Mouse (Mus musculus): ENCODE measurements at regions not wholly inside any gene's neighbourhood (a gene's known extent, or its start where the extent isn't known, plus 50 kb on each side); places are given as distances from the start of the nearest gene placed in this dataset.

GRCm38 (mm10) chr10:97090254-97090653 is 389.2 kb upstream of the Dcn start:
- H3K4me2 ChIP-seq (ENCODE audit: low read depth, low read length) = no peak overlapping the region
- H3K27me3 ChIP-seq (replicated peaks; ENCODE audit: control insufficient read depth, insufficient read depth, low read length) = no peaks in the 10 kb centered on the region
- no peak overlapping the region for H3K4me3 ChIP-seq (ENCODE audit: low read length)
- H3K36me3 ChIP-seq (ENCODE audit: control insufficient read depth, insufficient read depth, low read length) = no peaks in the 10 kb centered on the region
- WGBS = 68% methylated on average over 7 of the region's 7 CpGs
- no peak for ATAC-seq
- no peak overlapping the region for H3K9ac ChIP-seq (ENCODE audit: low read depth, low read length)
- H3K27ac ChIP-seq (ENCODE audit: low read length) = no peak overlapping the region
- H3K9me3 ChIP-seq (ENCODE audit: control insufficient read depth, low read length) = no peaks in the 10 kb centered on the region
- H3K4me1 ChIP-seq (ENCODE audit: control insufficient read depth, insufficient read depth, low read length) = no peaks in the 10 kb centered on the region

GRCm38 (mm10) chr10:97093886-97094285 is 385.5 kb upstream of the Dcn start:
- Histone ChIP-seq H3K27me3 (replicated peaks; ENCODE audit: control insufficient read depth, insufficient read depth, low read length) (no peaks in the 10 kb centered on the region), H3K4me2 (ENCODE audit: low read depth, low read length) (no peak overlapping the region), H3K4me3 (ENCODE audit: low read length) (no peak overlapping the region), H3K4me1 (ENCODE audit: control insufficient read depth, insufficient read depth, low read length) (no peaks in the 10 kb centered on the region), H3K27ac (ENCODE audit: low read length) (no peak overlapping the region), H3K9me3 (ENCODE audit: control insufficient read depth, low read length) (no peaks in the 10 kb centered on the region), H3K36me3 (ENCODE audit: control insufficient read depth, insufficient read depth, low read length) (no peaks in the 10 kb centered on the region), H3K9ac (ENCODE audit: low read depth, low read length) (no peak overlapping the region)
- no peak for ATAC-seq
- WGBS = 34% methylated on average over 3 of the region's 3 CpGs

GRCm38 (mm10) chr10:97114501-97114900 is 364.9 kb upstream of the Dcn start:
- WGBS = 71% methylated on average over 3 of the region's 3 CpGs
- Histone ChIP-seq H3K4me1 (ENCODE audit: control insufficient read depth, insufficient read depth, low read length) (no peaks in the 10 kb centered on the region), H3K9me3 (ENCODE audit: control insufficient read depth, low read length) (no peaks in the 10 kb centered on the region), H3K9ac (ENCODE audit: low read depth, low read length) (no peak overlapping the region), H3K27me3 (replicated peaks; ENCODE audit: control insufficient read depth, insufficient read depth, low read length) (no peaks in the 10 kb centered on the region), H3K4me3 (ENCODE audit: low read length) (no peak overlapping the region), H3K27ac (ENCODE audit: low read length) (no peak overlapping the region), H3K36me3 (ENCODE audit: control insufficient read depth, insufficient read depth, low read length) (no peaks in the 10 kb centered on the region), H3K4me2 (ENCODE audit: low read depth, low read length) (no peak overlapping the region)
- ATAC-seq = no peak

GRCm38 (mm10) chr10:97122693-97123092 is 356.7 kb upstream of the Dcn start:
- no peaks in the 10 kb centered on the region for H3K36me3 ChIP-seq (ENCODE audit: control insufficient read depth, insufficient read depth, low read length)
- no peak overlapping the region for H3K27ac ChIP-seq (ENCODE audit: low read length)
- no peak for ATAC-seq
- H3K27me3 ChIP-seq (replicated peaks; ENCODE audit: control insufficient read depth, insufficient read depth, low read length) = no peaks in the 10 kb centered on the region
- H3K9me3 ChIP-seq (ENCODE audit: control insufficient read depth, low read length) = no peaks in the 10 kb centered on the region
- 69% methylated on average over 1 of the region's 1 CpGs for WGBS
- no peak overlapping the region for H3K9ac ChIP-seq (ENCODE audit: low read depth, low read length)
- no peak overlapping the region for H3K4me2 ChIP-seq (ENCODE audit: low read depth, low read length)
- no peak overlapping the region for H3K4me3 ChIP-seq (ENCODE audit: low read length)
- H3K4me1 ChIP-seq (ENCODE audit: control insufficient read depth, insufficient read depth, low read length) = no peaks in the 10 kb centered on the region

- no peak overlapping the region for H3K27ac ChIP-seq (ENCODE audit: low read length)
- ATAC-seq = no peak
- no peaks in the 10 kb centered on the region for H3K9me3 ChIP-seq (ENCODE audit: control insufficient read depth, low read length)
- WGBS = 68% methylated on average over 2 of the region's 2 CpGs
- no peaks in the 10 kb centered on the region for H3K27me3 ChIP-seq (replicated peaks; ENCODE audit: control insufficient read depth, insufficient read depth, low read length)
- H3K9ac ChIP-seq (ENCODE audit: low read depth, low read length) = no peak overlapping the region
- no peak overlapping the region for H3K4me3 ChIP-seq (ENCODE audit: low read length)
- no peaks in the 10 kb centered on the region for H3K36me3 ChIP-seq (ENCODE audit: control insufficient read depth, insufficient read depth, low read length)
- no peak overlapping the region for H3K4me2 ChIP-seq (ENCODE audit: low read depth, low read length)
- H3K4me1 ChIP-seq (ENCODE audit: control insufficient read depth, insufficient read depth, low read length) = no peaks in the 10 kb centered on the region
Measured at GRCm38 (mm10) chr10:97141561-97141960, 337.8 kb upstream of the Dcn start.

GRCm38 (mm10) chr10:97158561-97159395 is 320.6 kb upstream of the Dcn start:
- no peak overlapping the region for H3K4me2 ChIP-seq (ENCODE audit: low read depth, low read length)
- H3K4me3 ChIP-seq (ENCODE audit: low read length) = no peak overlapping the region
- no peaks in the 10 kb centered on the region for H3K9me3 ChIP-seq (ENCODE audit: control insufficient read depth, low read length)
- H3K27ac ChIP-seq (ENCODE audit: low read length) = peak overlapping the region; percentile 59
- no peaks in the 10 kb centered on the region for H3K36me3 ChIP-seq (ENCODE audit: control insufficient read depth, insufficient read depth, low read length)
- H3K9ac ChIP-seq (ENCODE audit: low read depth, low read length) = no peak overlapping the region
- peak; percentile 91 for ATAC-seq
- no peaks in the 10 kb centered on the region for H3K27me3 ChIP-seq (replicated peaks; ENCODE audit: control insufficient read depth, insufficient read depth, low read length)
- WGBS = 37% methylated on average over 10 of the region's 11 CpGs
- peaks cover 3% of the 10 kb centered on the region; the same call in 1 of the 2 replicates for H3K4me1 ChIP-seq (ENCODE audit: control insufficient read depth, insufficient read depth, low read length)

GRCm38 (mm10) chr10:97159396-97159760 is 320.0 kb upstream of the Dcn start:
- Histone ChIP-seq H3K9ac (ENCODE audit: low read depth, low read length) (no peak overlapping the region), H3K36me3 (ENCODE audit: control insufficient read depth, insufficient read depth, low read length) (no peaks in the 10 kb centered on the region), H3K4me3 (ENCODE audit: low read length) (no peak overlapping the region), H3K4me1 (ENCODE audit: control insufficient read depth, insufficient read depth, low read length) (peaks cover 3% of the 10 kb centered on the region; the same call in 1 of the 2 replicates), H3K27ac (ENCODE audit: low read length) (peak overlapping the region; percentile 41; the same call in 1 of the 2 replicates), H3K9me3 (ENCODE audit: control insufficient read depth, low read length) (no peaks in the 10 kb centered on the region), H3K4me2 (ENCODE audit: low read depth, low read length) (no peak overlapping the region), H3K27me3 (replicated peaks; ENCODE audit: control insufficient read depth, insufficient read depth, low read length) (no peaks in the 10 kb centered on the region)
- WGBS = 69% methylated on average over 1 of the region's 1 CpGs
- ATAC-seq = no peak

GRCm38 (mm10) chr10:97159831-97160575 is 319.4 kb upstream of the Dcn start:
- Histone ChIP-seq H3K27ac (ENCODE audit: low read length) (no peak overlapping the region; the same call in 1 of the 2 replicates), H3K27me3 (replicated peaks; ENCODE audit: control insufficient read depth, insufficient read depth, low read length) (no peaks in the 10 kb centered on the region), H3K36me3 (ENCODE audit: control insufficient read depth, insufficient read depth, low read length) (no peaks in the 10 kb centered on the region), H3K4me1 (ENCODE audit: control insufficient read depth, insufficient read depth, low read length) (peaks cover 3% of the 10 kb centered on the region; the same call in 1 of the 2 replicates), H3K9ac (ENCODE audit: low read depth, low read length) (no peak overlapping the region), H3K9me3 (ENCODE audit: control insufficient read depth, low read length) (no peaks in the 10 kb centered on the region), H3K4me2 (ENCODE audit: low read depth, low read length) (no peak overlapping the region), H3K4me3 (ENCODE audit: low read length) (no peak overlapping the region)
- ATAC-seq = no peak
- 54% methylated on average over 10 of the region's 10 CpGs for WGBS

- H3K9ac ChIP-seq (ENCODE audit: low read depth, low read length) = no peak overlapping the region
- peak; percentile 52 for ATAC-seq
- H3K36me3 ChIP-seq (ENCODE audit: control insufficient read depth, insufficient read depth, low read length) = no peaks in the 10 kb centered on the region
- no peak overlapping the region for H3K4me2 ChIP-seq (ENCODE audit: low read depth, low read length)
- H3K27me3 ChIP-seq (replicated peaks; ENCODE audit: control insufficient read depth, insufficient read depth, low read length) = no peaks in the 10 kb centered on the region
- H3K9me3 ChIP-seq (ENCODE audit: control insufficient read depth, low read length) = no peaks in the 10 kb centered on the region
- 29% methylated on average over 2 of the region's 2 CpGs for WGBS
- peaks cover 3% of the 10 kb centered on the region; the same call in 1 of the 2 replicates for H3K4me1 ChIP-seq (ENCODE audit: control insufficient read depth, insufficient read depth, low read length)
- H3K27ac ChIP-seq (ENCODE audit: low read length) = no peak overlapping the region
- H3K4me3 ChIP-seq (ENCODE audit: low read length) = no peak overlapping the region
Measured at GRCm38 (mm10) chr10:97160892-97161291, 318.5 kb upstream of the Dcn start.
